Mouse (Mus musculus): ENCODE results near the gene Aqp5. TPM values are rescaled to one million over a fixed set of nuclear protein-coding genes. Genes with fewer than 3 reads are reported as not detected.

Gene Aqp5
- total RNA-seq, 1 experiment = 2.9 TPM

DNA sequence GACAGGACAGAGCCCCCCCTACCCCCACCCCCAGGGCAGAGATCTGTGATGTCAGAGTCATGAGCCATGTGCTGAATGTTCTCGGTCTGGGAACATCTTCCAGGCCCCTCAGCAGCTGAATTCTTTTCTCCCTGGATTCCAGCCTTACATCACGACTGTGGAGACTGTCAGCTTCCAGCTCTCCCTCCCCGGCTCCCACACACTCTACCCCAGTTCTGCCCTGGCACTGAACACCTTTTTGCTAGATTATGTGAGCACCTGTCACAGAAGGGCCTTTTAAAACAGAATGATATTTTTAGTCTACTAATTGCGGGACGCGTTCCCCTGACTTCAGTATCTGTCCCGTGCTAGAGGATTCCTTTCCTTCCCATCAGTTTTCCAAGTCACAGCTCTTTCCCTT lies 21.0 kb downstream of the Aqp5 start:
- in situ Hi-C loops (cut with MboI; ENCODE audit: low sequenced_read_pairs in 2 of 2, unreplicated experiment in 2 of 2) = no loop called here

DNA sequence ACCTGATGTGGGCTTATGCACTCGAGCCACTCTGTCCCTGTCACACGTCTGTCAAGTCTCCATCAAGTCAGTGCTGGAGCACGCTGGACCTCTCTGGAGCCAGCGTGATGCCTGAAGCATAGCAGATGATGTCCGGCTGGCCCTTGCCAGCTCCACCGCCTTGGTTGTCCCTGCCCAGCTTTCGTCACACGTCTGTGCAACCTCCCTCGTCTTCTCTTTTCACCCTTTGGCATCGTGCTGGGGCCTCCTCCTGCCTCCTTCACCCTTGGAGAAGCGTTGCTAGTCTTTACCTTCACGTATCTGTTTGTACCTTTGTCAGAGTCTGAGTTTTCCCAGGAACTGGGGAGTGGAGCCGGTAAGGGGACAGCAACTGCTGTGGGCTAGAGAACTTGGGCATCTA lies 23.7 kb downstream of the Aqp5 start:
- Histone ChIP-seq H3K27ac (ENCODE audit: insufficient read depth, low read depth, low read length, poor library complexity, severe bottlenecking) (no peak overlapping the region), H3K9me3 (ENCODE audit: control insufficient read depth, insufficient read depth, low read depth, low read length) (no peaks in the 10 kb centered on the region), H3K36me3 (ENCODE audit: control insufficient read depth, insufficient read depth, low read length, poor library complexity, severe bottlenecking) (no peaks in the 10 kb centered on the region), H3K4me3 (ENCODE audit: insufficient read depth in 1 of 2, low read depth in 1 of 2, low read length in 2 of 2, poor library complexity in 1 of 2, severe bottlenecking in 1 of 2) (no peak overlapping the region), H3K9ac (ENCODE audit: insufficient read depth, low read depth, low read length, poor library complexity, severe bottlenecking) (no peak overlapping the region), H3K4me1 (ENCODE audit: control insufficient read depth in 2 of 2, insufficient read depth in 2 of 2, low read length in 2 of 2, poor library complexity in 1 of 2) (no peaks in the 10 kb centered on the region)
- in situ Hi-C loops (cut with MboI; ENCODE audit: low sequenced_read_pairs in 2 of 2, unreplicated experiment in 2 of 2) = no loop called here
- TF ChIP-seq CHD2 (IDR thresholded peaks at IDR 0.05; ENCODE audit: low read depth, low read length) = no peak
- TF ChIP-seq ZC3H11A (IDR thresholded peaks at IDR 0.05; ENCODE audit: borderline replicate concordance, low read depth, low read length) = no peak
- no peak for TF ChIP-seq HCFC1 (IDR thresholded peaks at IDR 0.05; ENCODE audit: borderline replicate concordance, insufficient read depth, low read length)
- TF ChIP-seq MAFK (IDR thresholded peaks at IDR 0.05; ENCODE audit: insufficient read depth, low read depth, low read length) = no peak
- no peak for TF ChIP-seq ZNF384 (IDR thresholded peaks at IDR 0.05; ENCODE audit: low read depth, low read length)
- DNase-seq (ENCODE audit: low read depth, low spot score) = no peak

More for the DNA sequence above, 21.0 kb downstream of the Aqp5 start:
- H3K9ac ChIP-seq (ENCODE audit: insufficient read depth, low read depth, low read length, poor library complexity, severe bottlenecking) = no peak overlapping the region
- H3K27ac ChIP-seq (ENCODE audit: insufficient read depth, low read depth, low read length, poor library complexity, severe bottlenecking) = no peak overlapping the region
- DNase-seq (ENCODE audit: low read depth, low spot score) = no peak
- no peak for TF ChIP-seq ZC3H11A (IDR thresholded peaks at IDR 0.05; ENCODE audit: borderline replicate concordance, low read depth, low read length)
- TF ChIP-seq MAFK (IDR thresholded peaks at IDR 0.05; ENCODE audit: insufficient read depth, low read depth, low read length) = no peak
- no peak for TF ChIP-seq CHD2 (IDR thresholded peaks at IDR 0.05; ENCODE audit: low read depth, low read length)
- no peak for TF ChIP-seq ZNF384 (IDR thresholded peaks at IDR 0.05; ENCODE audit: low read depth, low read length)
- TF ChIP-seq HCFC1 (IDR thresholded peaks at IDR 0.05; ENCODE audit: borderline replicate concordance, insufficient read depth, low read length) = no peak
- H3K9me3 ChIP-seq (ENCODE audit: control insufficient read depth, insufficient read depth, low read depth, low read length) = no peaks in the 10 kb centered on the region
- H3K36me3 ChIP-seq (ENCODE audit: control insufficient read depth, insufficient read depth, low read length, poor library complexity, severe bottlenecking) = no peaks in the 10 kb centered on the region
- H3K4me1 ChIP-seq (ENCODE audit: control insufficient read depth in 2 of 2, insufficient read depth in 2 of 2, low read length in 2 of 2, poor library complexity in 1 of 2) = peaks cover 0 to 4% of the 10 kb centered on the region in 2 experiments; a peak in 1 of 4 replicates
- H3K4me3 ChIP-seq (ENCODE audit: insufficient read depth in 1 of 2, low read depth in 1 of 2, low read length in 2 of 2, poor library complexity in 1 of 2, severe bottlenecking in 1 of 2) = no peak overlapping the region

DNA sequence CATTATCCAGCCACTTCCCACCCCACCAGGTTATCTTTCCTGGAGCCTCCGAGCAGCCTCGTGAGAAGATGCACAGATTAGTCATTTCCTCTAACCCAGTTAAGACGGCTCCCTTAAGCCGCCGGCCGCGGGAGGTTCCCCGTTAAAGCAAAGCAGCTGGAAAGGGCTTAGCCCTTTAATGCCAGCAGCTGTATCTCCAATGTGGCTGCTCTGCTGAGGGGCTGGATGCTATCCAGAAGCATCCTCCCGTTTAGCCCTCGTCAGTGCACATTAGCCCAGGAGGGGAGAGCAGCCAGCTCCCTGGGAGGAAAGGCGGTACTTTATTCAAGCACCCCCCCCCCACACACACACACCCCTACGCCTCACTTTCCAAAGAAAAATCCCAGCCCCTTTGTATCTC lies 24.2 kb downstream of the Aqp5 start:
- Histone ChIP-seq H3K27ac (ENCODE audit: insufficient read depth, low read depth, low read length, poor library complexity, severe bottlenecking) (no peak overlapping the region), H3K4me1 (ENCODE audit: control insufficient read depth in 2 of 2, insufficient read depth in 2 of 2, low read length in 2 of 2, poor library complexity in 1 of 2) (0 out of 4 replicates have a peak, but pooled peaks cover 0 to 1% of the 10 kb centered on the region in 2 experiments), H3K4me3 (ENCODE audit: insufficient read depth in 1 of 2, low read depth in 1 of 2, low read length in 2 of 2, poor library complexity in 1 of 2, severe bottlenecking in 1 of 2) (no peak overlapping the region), H3K9ac (ENCODE audit: insufficient read depth, low read depth, low read length, poor library complexity, severe bottlenecking) (no peak overlapping the region), H3K36me3 (ENCODE audit: control insufficient read depth, insufficient read depth, low read length, poor library complexity, severe bottlenecking) (no peaks in the 10 kb centered on the region; the same call in 1 of the 2 replicates), H3K9me3 (ENCODE audit: control insufficient read depth, insufficient read depth, low read depth, low read length) (no peaks in the 10 kb centered on the region)
- in situ Hi-C loops (cut with MboI; ENCODE audit: low sequenced_read_pairs in 2 of 2, unreplicated experiment in 2 of 2) = no loop called here
- TF ChIP-seq ZNF384 (IDR thresholded peaks at IDR 0.05; ENCODE audit: low read depth, low read length) = no peak
- no peak for TF ChIP-seq ZC3H11A (IDR thresholded peaks at IDR 0.05; ENCODE audit: borderline replicate concordance, low read depth, low read length)
- no peak for TF ChIP-seq CHD2 (IDR thresholded peaks at IDR 0.05; ENCODE audit: low read depth, low read length)
- no peak for TF ChIP-seq MAFK (IDR thresholded peaks at IDR 0.05; ENCODE audit: insufficient read depth, low read depth, low read length)
- TF ChIP-seq HCFC1 (IDR thresholded peaks at IDR 0.05; ENCODE audit: borderline replicate concordance, insufficient read depth, low read length) = no peak
- DNase-seq (ENCODE audit: low read depth, low spot score) = no peak

DNA sequence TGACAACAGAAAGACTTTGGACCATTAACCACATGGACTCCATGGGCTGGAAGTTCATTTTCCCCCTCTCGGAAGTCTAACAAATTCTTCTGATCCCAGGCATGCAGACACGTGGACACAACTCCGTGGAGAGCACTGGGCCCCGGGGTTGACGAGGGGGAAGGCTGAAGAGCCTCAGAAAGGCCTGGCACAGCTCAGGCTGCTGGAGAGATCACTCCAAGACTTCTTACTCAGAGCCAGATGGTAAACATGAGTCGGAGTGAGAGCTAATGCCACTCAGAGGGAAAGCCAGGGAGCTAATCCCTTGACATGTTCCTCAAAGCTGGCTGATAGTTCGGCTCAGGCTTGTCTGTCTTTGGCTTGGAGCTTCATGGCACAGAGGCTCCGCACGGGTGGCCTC lies 24.7 kb downstream of the Aqp5 start:
- Histone ChIP-seq H3K4me3 (ENCODE audit: insufficient read depth in 1 of 2, low read depth in 1 of 2, low read length in 2 of 2, poor library complexity in 1 of 2, severe bottlenecking in 1 of 2) (no peak overlapping the region), H3K27ac (ENCODE audit: insufficient read depth, low read depth, low read length, poor library complexity, severe bottlenecking) (no peak overlapping the region), H3K4me1 (ENCODE audit: control insufficient read depth in 2 of 2, insufficient read depth in 2 of 2, low read length in 2 of 2, poor library complexity in 1 of 2) (0 out of 4 replicates have a peak, but pooled peaks cover 0 to 2% of the 10 kb centered on the region in 2 experiments), H3K9ac (ENCODE audit: insufficient read depth, low read depth, low read length, poor library complexity, severe bottlenecking) (no peak overlapping the region), H3K36me3 (ENCODE audit: control insufficient read depth, insufficient read depth, low read length, poor library complexity, severe bottlenecking) (peaks cover 3% of the 10 kb centered on the region; the same call in 1 of the 2 replicates), H3K9me3 (ENCODE audit: control insufficient read depth, insufficient read depth, low read depth, low read length) (no peaks in the 10 kb centered on the region)
- DNase-seq (ENCODE audit: low read depth, low spot score) = no peak
- in situ Hi-C loops (cut with MboI; ENCODE audit: low sequenced_read_pairs in 2 of 2, unreplicated experiment in 2 of 2) = no loop called here
- TF ChIP-seq MAFK (IDR thresholded peaks at IDR 0.05; ENCODE audit: insufficient read depth, low read depth, low read length) (no peak), ZNF384 (IDR thresholded peaks at IDR 0.05; ENCODE audit: low read depth, low read length) (no peak), ZC3H11A (IDR thresholded peaks at IDR 0.05; ENCODE audit: borderline replicate concordance, low read depth, low read length) (no peak), HCFC1 (IDR thresholded peaks at IDR 0.05; ENCODE audit: borderline replicate concordance, insufficient read depth, low read length) (no peak), CHD2 (IDR thresholded peaks at IDR 0.05; ENCODE audit: low read depth, low read length) (no peak)
